Mouse (Mus musculus) c-Kit-positive CD71-positive TER-119-positive erythroid progenitor cells, embryonic 14.5 days (primary cell): Measurements from ENCODE around the gene Rimkla.
A peak's percentile ranks its signal among the peaks of the same experiment; 100 is the strongest.

Experiments used
- DNase-seq: peaks from one replicate; pipeline ENCODE4 v3.0.0-alpha.2; 2013; ENCODE audit warnings: low spot score

The Rimkla gene

DNA sequence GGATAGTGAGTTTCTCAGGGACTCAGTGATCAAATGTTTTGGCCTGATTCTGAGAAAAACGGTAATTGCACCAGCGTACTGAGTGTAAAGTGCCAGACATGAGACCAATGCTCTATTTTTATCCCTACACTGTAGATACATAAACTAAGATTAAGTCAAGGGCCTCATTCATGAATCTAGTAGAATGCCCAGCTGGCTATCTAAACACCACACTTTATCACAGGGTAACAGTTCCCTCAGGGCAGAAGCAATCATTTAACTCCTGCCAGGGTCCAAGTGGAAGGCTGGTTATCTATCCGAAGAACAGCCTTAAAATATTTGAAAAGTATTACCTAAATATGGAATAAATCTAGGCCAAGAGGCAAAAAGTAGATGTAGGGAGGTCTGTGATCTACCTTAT is 74.5 kb downstream of the Rimkla start:
- DNase-seq = peak; percentile 38

DNA sequence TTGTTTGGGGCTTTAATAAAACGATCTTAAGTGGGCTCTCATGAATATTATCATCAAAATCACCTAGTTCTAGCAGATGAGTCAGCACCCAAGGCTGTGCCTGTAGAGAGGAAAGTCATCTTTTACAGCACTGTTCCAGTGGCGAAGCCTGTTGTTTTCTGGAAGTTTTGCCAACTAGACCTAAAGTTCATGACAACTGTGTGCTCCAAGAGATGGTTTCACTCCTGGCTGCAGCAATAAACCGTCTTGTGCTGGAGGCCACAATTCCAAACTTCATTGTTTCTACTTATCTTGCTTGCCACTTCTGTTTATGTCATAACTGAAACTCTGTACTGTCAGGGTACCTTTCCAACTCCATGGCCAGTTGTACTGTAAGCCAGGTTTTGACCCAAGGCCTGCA is 75.2 kb downstream of the Rimkla start:
- DNase-seq = no peak
